Mouse (Mus musculus) liver, adult 2 months (tissue): Measurements from ENCODE around the gene Slc4a3. TPM values are rescaled to one million over a fixed set of nuclear protein-coding genes. Genes with fewer than 3 reads are reported as not detected.

Source experiments
- DNase-seq: peaks from one replicate; pipeline ENCODE4 v3.0.0-alpha.2; 2011; ENCODE audit warnings: low read depth, low spot score; ENCODE audit errors: extremely low read depth
- H3K27ac ChIP-seq: fragments of 200-500 bp; replicated peaks from 2 replicates; pipeline ENCODE4 v1.5.1; 2012; ENCODE audit warnings: low read depth, mild to moderate bottlenecking, control low read depth, inconsistent platforms, low read length; ENCODE audit not compliant: insufficient read depth
- H3K27me3 ChIP-seq: fragments of 200-500 bp; 2 replicates; pipeline ENCODE4 v1.6.1; 2012; ENCODE audit warnings: mild to moderate bottlenecking, moderate library complexity, low read length, inconsistent platforms; ENCODE audit not compliant: control insufficient read depth, insufficient read depth
- H3K36me3 ChIP-seq: fragments of 200-500 bp; 2 replicates; pipeline ENCODE4 v1.6.1; 2012; ENCODE audit warnings: low read length, inconsistent platforms; ENCODE audit not compliant: control insufficient read depth, insufficient read depth
- H3K4me1 ChIP-seq: fragments of 200-500 bp; 2 replicates; pipeline ENCODE4 v1.6.1; 2011; ENCODE audit warnings: low read length; ENCODE audit not compliant: control insufficient read depth, insufficient read depth
- H3K4me3 ChIP-seq: fragments of 200-500 bp; 2 replicates; pipeline ENCODE4 v1.5.1; 2011; ENCODE audit warnings: low read depth, mild to moderate bottlenecking, control low read depth, low read length, moderate library complexity; ENCODE audit not compliant: insufficient read depth
- H3K79me2 ChIP-seq: fragments of 200-500 bp; 2 replicates; pipeline ENCODE4 v1.6.1; 2012; ENCODE audit warnings: inconsistent platforms, mild to moderate bottlenecking, low read length, moderate library complexity; ENCODE audit not compliant: control insufficient read depth, insufficient read depth
- H3K9ac ChIP-seq: fragments of 200-500 bp; 2 replicates; pipeline ENCODE4 v1.6.1; 2012; ENCODE audit warnings: low read depth, mild to moderate bottlenecking, control low read depth, inconsistent platforms, low read length
- CTCF ChIP-seq: fragments of 200-500 bp; IDR thresholded peaks from 2 replicates; pipeline ENCODE4 v1.5.1; 2011; ENCODE audit warnings: low read depth, low read length, control low read depth
- POLR2A ChIP-seq: fragments of 200-500 bp; IDR thresholded peaks from 2 replicates; pipeline ENCODE4 v1.6.1; 2011; ENCODE audit warnings: low read length, control low read depth; ENCODE audit not compliant: insufficient read depth; ENCODE audit errors: extremely low read depth
- WGBS: fragments of 180-500 bp; shearing (Covaris S2); methylation state at CpG from one replicate; pipeline ENCODE4 v1.1.7; 2018; 5-methylcytosine and 5-hydroxymethylcytosine counted together
- polyA plus RNA-seq: library from polyadenylated mRNA; depleted of rRNA; stranded (reverse); fragments of >200 nt; gene quantifications from 2 replicates; pipeline ENCODE4 v1.2.3, GENCODE M21; 2012
- total RNA-seq: library from RNA; depleted of rRNA; stranded (reverse); fragments of >200 nt; gene quantifications from 2 replicates; pipeline ENCODE4 v1.2.3, GENCODE M21; 2014

Gene Slc4a3
- total and polyA plus RNA-seq, 2 experiments: 0.37 to 0.76 TPM

DNA sequence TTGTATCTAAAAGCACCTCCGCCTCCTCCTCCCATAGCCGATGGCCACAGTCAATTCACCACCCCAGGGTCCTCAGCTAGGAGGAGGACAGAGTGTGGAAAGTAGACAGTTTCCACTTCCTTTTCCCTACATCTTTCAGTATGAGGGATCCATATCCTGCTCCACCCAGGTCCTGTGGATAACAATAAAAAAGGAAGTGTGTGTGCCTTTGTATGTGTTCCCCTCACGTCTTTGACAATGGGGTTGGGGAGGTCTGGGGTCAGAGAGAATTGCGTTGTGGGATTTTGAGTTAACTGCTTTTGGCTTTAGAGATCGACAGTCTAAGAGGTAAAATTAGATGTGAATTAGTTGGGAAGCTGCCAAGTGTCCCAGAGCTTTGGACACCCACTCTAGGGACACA, 35.9 kb upstream of the Slc4a3 start:
- H3K79me2 ChIP-seq: no peaks in the 10 kb centered on the region
- no peak overlapping the region for H3K4me3 ChIP-seq
- H3K36me3 ChIP-seq: no peaks in the 10 kb centered on the region
- H3K4me1 ChIP-seq: no peaks in the 10 kb centered on the region
- WGBS: 69% methylated on average over 5 of the region's 5 CpGs
- no peak overlapping the region for H3K9ac ChIP-seq
- TF ChIP-seq POLR2A: no peak
- no peak for TF ChIP-seq CTCF
- H3K27me3 ChIP-seq: peaks cover 25% of the 10 kb centered on the region
- DNase-seq: no peak
- H3K27ac ChIP-seq: no peak overlapping the region

DNA sequence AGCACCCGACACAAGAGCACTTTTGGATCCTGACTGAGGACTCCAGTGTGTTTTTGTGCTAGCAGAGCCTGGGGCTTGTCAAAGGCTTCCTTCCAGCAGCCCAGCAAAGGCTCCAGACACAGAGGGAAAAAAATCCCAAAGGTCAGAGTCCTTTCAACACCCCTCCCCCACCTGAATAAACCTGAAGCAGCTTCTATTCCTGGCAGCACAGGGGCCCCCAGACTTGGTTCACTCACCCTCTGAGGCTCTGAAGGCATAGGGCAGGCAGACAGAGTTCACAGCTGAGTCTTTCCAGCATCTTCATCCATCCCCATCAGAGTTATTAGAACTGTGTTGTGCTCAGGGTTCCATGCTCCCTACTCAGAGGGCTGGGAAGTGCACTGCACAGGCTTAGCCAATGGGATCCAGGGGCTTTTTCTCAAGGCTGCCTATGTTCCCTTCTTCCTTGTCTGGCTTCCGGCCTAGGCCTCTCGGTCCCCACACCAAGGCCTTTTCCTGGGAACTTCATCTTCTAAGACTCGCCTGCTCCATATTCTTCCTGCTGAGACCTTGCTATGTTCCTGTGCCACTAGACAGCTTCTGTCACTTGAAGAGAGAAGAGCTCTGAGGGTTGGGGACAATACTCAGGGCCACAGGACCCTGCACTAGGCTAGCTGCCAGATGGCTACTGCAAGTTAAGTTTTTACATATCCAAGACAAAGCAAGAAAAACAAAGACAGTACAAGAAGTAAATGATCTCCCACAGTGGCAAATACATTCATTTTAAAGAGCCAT, 34.4 kb upstream of the Slc4a3 start:
- Histone ChIP-seq H3K4me1 (no peaks in the 10 kb centered on the region), H3K9ac (no peak overlapping the region), H3K4me3 (no peak overlapping the region), H3K79me2 (no peaks in the 10 kb centered on the region), H3K36me3 (no peaks in the 10 kb centered on the region), H3K27ac (no peak overlapping the region), H3K27me3 (peaks cover 12% of the 10 kb centered on the region; the same call in 1 of the 2 replicates)
- 82% methylated on average over 4 of the region's 4 CpGs for WGBS
- no peak for DNase-seq
- TF ChIP-seq POLR2A (no peak), CTCF (no peak)

DNA sequence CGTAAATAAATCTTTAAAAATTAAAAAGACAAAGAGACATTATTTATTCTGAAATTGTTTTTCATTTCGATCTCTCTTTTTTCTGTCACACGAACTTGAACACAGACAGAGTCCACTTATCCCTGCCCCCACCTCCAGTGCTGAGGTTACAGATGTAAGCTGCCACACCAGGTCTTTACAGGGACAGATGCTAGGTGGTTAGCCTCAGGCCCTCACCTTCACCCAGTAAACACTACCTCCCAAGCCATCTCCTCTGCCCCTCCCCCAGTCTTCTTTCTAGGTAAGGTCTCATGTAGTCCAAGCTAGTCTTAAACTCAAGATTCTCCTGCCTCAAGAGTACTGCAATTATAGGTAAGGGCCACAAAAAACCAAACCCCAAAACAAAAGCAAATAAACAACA, 33.5 kb upstream of the Slc4a3 start:
- H3K4me3 ChIP-seq: no peak overlapping the region
- WGBS: 85% methylated on average over 3 of the region's 3 CpGs
- no peak for TF ChIP-seq CTCF
- no peak for TF ChIP-seq POLR2A

DNA sequence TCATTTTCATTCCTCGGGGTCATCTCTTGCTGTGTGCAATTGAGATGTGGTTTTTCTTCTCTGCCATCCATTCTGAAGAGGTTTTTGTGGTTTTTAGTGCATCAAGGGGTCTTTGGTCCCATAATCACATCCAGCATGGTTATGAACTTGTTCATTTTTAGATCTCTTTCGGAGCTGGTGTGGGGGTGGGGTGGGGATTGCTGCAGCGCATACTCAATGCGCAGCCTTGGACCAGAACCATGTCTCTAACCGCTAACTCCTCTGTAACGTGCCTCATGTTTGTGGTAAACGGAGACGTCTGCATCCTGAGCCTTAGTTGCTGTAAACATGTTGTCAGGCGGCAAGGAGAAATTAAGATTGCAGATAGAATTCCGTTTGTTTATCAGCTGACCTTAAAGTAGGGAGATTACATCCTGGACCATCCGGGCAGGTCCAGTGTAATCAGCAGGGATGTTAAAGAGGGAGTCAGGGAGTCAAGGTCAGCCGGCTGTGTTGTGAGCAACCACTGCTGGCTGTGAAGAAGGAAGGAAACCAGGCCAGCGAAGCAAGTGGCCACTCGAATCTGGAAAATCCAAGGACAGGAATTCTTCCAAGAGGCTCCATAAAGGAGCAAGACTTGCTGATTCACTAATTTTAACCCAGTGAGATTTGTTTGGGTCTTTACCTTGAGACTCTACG, 29.2 kb upstream of the Slc4a3 start:
- no peak overlapping the region for H3K4me3 ChIP-seq
- 64% methylated on average over 15 of the region's 15 CpGs for WGBS
- no peaks in the 10 kb centered on the region for H3K27me3 ChIP-seq
- H3K79me2 ChIP-seq: no peaks in the 10 kb centered on the region
- no peak overlapping the region for H3K27ac ChIP-seq
- H3K9ac ChIP-seq: no peak overlapping the region
- TF ChIP-seq POLR2A: no peak
- no peak for TF ChIP-seq CTCF
- no peak for DNase-seq
- H3K4me1 ChIP-seq: peaks cover 2% of the 10 kb centered on the region; the same call in 1 of the 2 replicates
- no peaks in the 10 kb centered on the region for H3K36me3 ChIP-seq

More for the DNA sequence above, 33.5 kb upstream of the Slc4a3 start:
- DNase-seq: no peak
- H3K79me2 ChIP-seq: no peaks in the 10 kb centered on the region
- H3K27me3 ChIP-seq: peaks cover 7% of the 10 kb centered on the region; the same call in 1 of the 2 replicates
- no peaks in the 10 kb centered on the region for H3K4me1 ChIP-seq
- H3K27ac ChIP-seq: no peak overlapping the region
- H3K36me3 ChIP-seq: no peaks in the 10 kb centered on the region
- H3K9ac ChIP-seq: no peak overlapping the region

DNA sequence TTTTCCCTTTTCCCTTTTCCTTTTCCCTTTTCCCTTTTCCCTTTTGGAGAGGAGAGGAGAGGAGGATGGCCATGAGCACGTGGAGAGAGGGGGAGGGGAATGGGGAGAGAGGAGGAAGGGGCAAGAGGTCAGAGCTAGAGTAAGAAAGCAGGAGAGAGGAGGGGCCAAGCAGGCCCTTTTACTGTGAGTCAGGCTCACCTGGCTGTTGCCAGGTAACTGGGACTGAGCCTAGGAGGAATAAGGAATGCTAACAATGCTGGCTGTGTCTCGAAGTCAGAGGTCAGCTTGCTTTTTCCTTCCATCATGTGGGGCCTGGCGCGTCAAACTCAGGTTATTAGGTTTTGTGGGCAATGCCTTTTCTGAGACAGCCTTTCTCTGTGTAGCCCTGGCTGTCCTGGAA, 28.1 kb upstream of the Slc4a3 start:
- Histone ChIP-seq H3K27ac (no peak overlapping the region), H3K4me3 (no peak overlapping the region), H3K9ac (no peak overlapping the region), H3K4me1 (peaks cover 2% of the 10 kb centered on the region; the same call in 1 of the 2 replicates), H3K27me3 (no peaks in the 10 kb centered on the region), H3K36me3 (no peaks in the 10 kb centered on the region), H3K79me2 (no peaks in the 10 kb centered on the region)
- 68% methylated on average over 4 of the region's 4 CpGs for WGBS
- TF ChIP-seq CTCF: no peak
- TF ChIP-seq POLR2A: no peak
- DNase-seq: no peak
